Mouse (Mus musculus) embryonic fibroblast, embryonic 13.5 days (primary cell): ENCODE data around the gene Brwd1. TPM values are rescaled to one million over a fixed set of nuclear protein-coding genes. Genes with fewer than 3 reads are reported as not detected.

Source experiments
- H3K27ac ChIP-seq: 2 replicates; pipeline ENCODE4 v1.5.1; 2012; ENCODE audit warnings: low read length, control low read depth, inconsistent platforms; ENCODE audit not compliant: insufficient read depth
- H3K4me1 ChIP-seq: 2 replicates; pipeline ENCODE4 v1.6.1; 2011; ENCODE audit warnings: low read length; ENCODE audit not compliant: control insufficient read depth, insufficient read depth
- H3K4me3 ChIP-seq: 2 replicates; pipeline ENCODE4 v1.5.1; 2011; ENCODE audit warnings: mild to moderate bottlenecking, control low read depth, low read length; ENCODE audit not compliant: insufficient read depth
- CTCF ChIP-seq: IDR thresholded peaks from 2 replicates; pipeline ENCODE4 v1.5.1; 2011; ENCODE audit warnings: mild to moderate bottlenecking, control low read depth, low read length, moderate library complexity, borderline replicate concordance; ENCODE audit not compliant: insufficient read depth
- POLR2A ChIP-seq: IDR thresholded peaks from 2 replicates; pipeline ENCODE4 v1.6.1; 2011; ENCODE audit warnings: low read depth, mild to moderate bottlenecking, control low read depth, low read length, moderate library complexity
- polyA plus RNA-seq: library from polyadenylated mRNA; stranded (reverse); fragments of >200 nt; gene quantifications from 2 replicates; pipeline ENCODE4 v1.2.4, GENCODE M21; 2011; ENCODE audit warnings: low read depth; ENCODE audit not compliant: missing spikeins, insufficient read length

Gene Brwd1
- polyA plus RNA-seq, 1 experiment: 122 TPM

DNA sequence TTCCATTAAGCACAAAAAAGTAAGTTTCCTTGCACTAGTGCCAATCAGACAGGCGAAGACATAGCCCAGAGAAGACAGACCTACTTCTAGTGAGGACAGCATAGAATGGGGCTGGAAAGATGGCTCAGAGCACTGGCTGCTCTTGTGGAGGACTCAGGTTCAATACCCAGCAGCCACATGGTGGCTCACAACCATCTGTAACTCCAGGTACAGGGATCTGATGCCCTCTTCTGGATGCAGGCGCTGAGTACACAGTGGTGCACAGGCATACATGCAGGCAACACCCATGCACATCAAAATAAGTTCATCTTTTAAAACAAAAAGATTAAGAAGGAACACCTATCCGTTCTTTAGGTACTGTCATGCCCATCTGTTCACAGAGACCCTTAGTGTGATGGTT lies 128.0 kb downstream of the Brwd1 start:
- no peak overlapping the region for H3K4me3 ChIP-seq
- no peaks in the 10 kb centered on the region for H3K4me1 ChIP-seq
- TF ChIP-seq CTCF (no peak), POLR2A (no peak)
- no peak overlapping the region for H3K27ac ChIP-seq

DNA sequence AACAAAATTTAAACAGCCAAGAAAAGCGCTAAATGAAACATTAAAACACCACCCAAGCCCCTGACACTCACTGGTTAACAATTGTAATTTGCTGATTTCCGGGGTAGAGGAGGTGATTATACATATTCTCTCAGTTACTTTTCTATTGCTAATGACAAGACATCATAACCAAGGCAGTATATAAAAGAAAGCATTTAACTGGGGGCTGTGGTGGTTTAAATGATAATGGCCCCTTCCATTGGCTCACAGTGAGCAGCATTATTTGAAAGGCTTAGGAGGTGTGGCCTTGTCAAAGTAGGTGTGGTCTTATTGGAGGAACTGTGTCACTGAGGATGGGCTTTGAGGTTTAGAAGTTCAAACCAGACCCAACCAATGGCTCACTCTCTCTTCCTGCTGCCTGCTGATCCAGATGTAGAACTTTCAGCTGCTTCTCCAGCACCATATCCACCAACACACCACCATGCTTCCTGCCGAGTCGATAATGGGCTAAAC lies 129.1 kb downstream of the Brwd1 start:
- no peak overlapping the region for H3K27ac ChIP-seq
- no peak for TF ChIP-seq CTCF
- TF ChIP-seq POLR2A: no peak

DNA sequence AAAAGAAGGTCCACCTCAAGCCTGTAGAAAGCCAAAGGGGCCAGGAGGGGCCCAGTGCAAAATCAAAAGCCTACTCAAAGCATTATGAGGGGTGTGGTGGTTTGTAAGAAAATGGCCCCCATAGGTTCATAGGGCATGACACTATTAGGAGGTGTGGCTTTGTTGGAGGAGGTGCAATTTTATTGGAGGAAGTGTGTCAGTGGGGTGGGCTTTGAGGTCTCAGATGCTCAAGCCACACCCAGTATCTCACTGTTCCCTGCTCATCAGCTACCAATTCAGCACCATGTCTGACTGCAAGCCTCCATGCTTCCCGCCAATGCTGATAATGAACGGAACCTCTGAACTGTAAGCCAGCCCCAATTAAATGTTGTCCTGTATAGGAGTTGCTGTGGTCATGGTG lies 130.9 kb downstream of the Brwd1 start:
- no peak overlapping the region for H3K27ac ChIP-seq
- no peak for TF ChIP-seq CTCF
- H3K4me1 ChIP-seq: no peaks in the 10 kb centered on the region
- H3K4me3 ChIP-seq: no peak overlapping the region

More for the DNA sequence above, 129.1 kb downstream of the Brwd1 start:
- Histone ChIP-seq H3K4me1 (no peaks in the 10 kb centered on the region), H3K4me3 (no peak overlapping the region)

DNA sequence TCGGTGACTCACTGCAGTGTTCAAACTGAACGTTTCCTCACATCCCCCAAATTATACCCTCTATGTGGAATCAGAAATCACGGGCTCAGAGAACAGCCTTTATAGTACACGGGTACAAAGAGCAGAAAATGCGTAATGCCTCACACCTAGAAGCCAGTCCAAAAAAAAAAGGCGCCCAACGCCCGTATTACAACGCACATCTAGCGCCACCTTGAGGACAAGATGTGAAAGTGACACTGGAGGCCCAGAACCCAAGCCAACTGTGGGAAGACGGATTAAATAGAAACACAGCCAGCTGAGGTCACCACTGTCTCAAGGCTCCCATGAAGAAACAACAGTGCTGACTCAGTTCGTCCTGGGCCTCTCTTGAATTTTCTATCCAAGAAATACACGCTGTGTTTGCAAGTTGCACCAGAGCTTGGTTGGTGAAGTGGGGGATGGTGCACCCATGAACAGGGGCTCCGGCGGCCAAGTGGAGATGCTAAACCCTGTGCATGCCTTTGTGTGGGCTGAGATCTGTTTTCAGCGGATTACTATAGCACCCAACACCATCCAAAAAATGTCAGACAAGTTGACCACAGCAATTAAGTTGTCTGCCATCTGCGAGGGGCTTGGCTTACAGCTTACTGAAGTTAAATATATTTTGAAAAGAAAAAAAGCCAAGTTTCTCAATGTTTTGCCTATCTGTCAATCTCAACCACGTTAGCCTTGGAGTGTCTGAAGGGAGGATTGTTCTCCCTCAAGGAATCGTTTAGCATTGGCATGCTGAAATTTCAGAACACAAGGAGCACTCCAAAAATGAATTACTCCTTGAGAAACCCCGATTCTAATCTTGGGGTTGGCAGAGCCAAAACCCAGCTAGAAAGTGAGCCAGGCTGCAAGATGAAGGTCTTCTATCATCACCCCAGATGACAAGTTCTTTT lies 136.7 kb downstream of the Brwd1 start:
- Histone ChIP-seq H3K4me1 (peaks cover 4% of the 10 kb centered on the region; the same call in 1 of the 2 replicates), H3K27ac (peak overlapping the region; percentile 15; the same call in 1 of the 2 replicates), H3K4me3 (no peak overlapping the region)
- TF ChIP-seq POLR2A (no peak), CTCF (peak; percentile 74)

DNA sequence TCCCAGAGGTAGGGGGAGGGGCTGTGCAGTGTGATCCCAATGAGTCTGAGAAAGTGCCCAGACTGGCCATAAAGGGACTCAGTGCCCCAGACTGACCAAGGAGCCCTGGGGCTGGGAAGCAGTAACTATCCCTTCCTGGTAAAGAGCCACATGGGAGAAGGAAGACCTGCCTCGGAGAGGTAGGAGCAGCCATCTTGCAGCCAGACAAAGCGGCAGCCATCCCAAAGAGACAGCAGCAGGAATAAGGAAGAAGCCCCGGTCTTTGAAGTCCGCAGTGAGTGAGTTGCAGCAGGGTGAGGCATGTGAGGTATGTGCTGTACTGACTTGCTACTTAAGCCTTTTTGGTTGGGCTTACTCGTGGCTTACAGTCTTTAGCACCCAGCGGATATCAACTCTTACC lies 139.1 kb downstream of the Brwd1 start:
- Histone ChIP-seq H3K27ac (no peak overlapping the region), H3K4me3 (no peak overlapping the region), H3K4me1 (peaks cover 4% of the 10 kb centered on the region; the same call in 1 of the 2 replicates)
- TF ChIP-seq POLR2A (no peak), CTCF (no peak)

Other genes starting within 250 kb of the Brwd1 start
- 37.0 and 40.3 TPM in 2 replicates for gene Psmg1, start 91.6 kb downstream of the Brwd1 start, polyA plus RNA-seq
- gene Hmgn1, start 45.2 kb upstream of the Brwd1 start, polyA plus RNA-seq: 261 and 299 TPM in 2 replicates
- 28.5 and 35.2 TPM in 2 replicates for gene Wrb, start 62.9 kb upstream of the Brwd1 start, polyA plus RNA-seq
- 1.1 and 1.4 TPM in 2 replicates for gene Lca5l, start 109.7 kb upstream of the Brwd1 start, polyA plus RNA-seq
- 6.3 and 6.9 TPM in 2 replicates for gene Sh3bgr, start 117.9 kb upstream of the Brwd1 start, polyA plus RNA-seq
- not detected in 2 replicates for gene B3galt5, start 153.3 kb upstream of the Brwd1 start, polyA plus RNA-seq